Mouse (Mus musculus) ES-Bruce4 (cell line): ENCODE measurements at regions not wholly inside any gene's neighbourhood (a gene's known extent, or its start where the extent isn't known, plus 50 kb on each side); places are given as distances from the start of the nearest gene placed in this dataset.

ENCODE experiments used
- CTCF ChIP-seq: IDR thresholded peaks from one replicate; pipeline ENCODE4 v1.8.1; 2011; ENCODE audit warnings: low read depth, low read length
- EP300 ChIP-seq: IDR thresholded peaks from 2 replicates; pipeline ENCODE4 v1.6.1; 2011; ENCODE audit warnings: low read depth, low read length; ENCODE audit not compliant: insufficient read depth
- POLR2A ChIP-seq: IDR thresholded peaks from one replicate; pipeline ENCODE4 v1.8.1; 2011; ENCODE audit warnings: low read length; ENCODE audit not compliant: insufficient read depth

GRCm38 (mm10) chr10:117445801-117446490 lies 66.1 kb upstream of the Cpsf6 start:
- TF ChIP-seq CTCF (no peak), POLR2A (no peak), EP300 (no peak)
